Mouse (Mus musculus) MEL (cell line): ENCODE data around the gene Slc25a28. TPM values are rescaled to one million over a fixed set of nuclear protein-coding genes. Genes with fewer than 3 reads are reported as not detected.

ENCODE experiments used
- DNase-seq: peaks from one replicate; pipeline ENCODE4 v3.0.0; 2011; ENCODE audit warnings: low read depth, low spot score
- H3K27ac ChIP-seq: 2 replicates; pipeline ENCODE4 v1.5.1; 2012; ENCODE audit warnings: low read depth, mild to moderate bottlenecking, control low read depth, low read length, moderate library complexity; ENCODE audit not compliant: control insufficient read depth
- H3K27me3 ChIP-seq, 2 experiments: fragments of 150-350 bp in 1 of 2; sonication (generic) in 1 of 2; 2 replicates each; pipeline ENCODE4 v1.6.1; 2012; ENCODE audit warnings: low read length in 2 of 2, mild to moderate bottlenecking in 2 of 2, improper control_type of control experiment in 1 of 2, moderate library complexity in 1 of 2; ENCODE audit not compliant: insufficient read depth in 2 of 2, control insufficient read depth in 1 of 2
- H3K36me3 ChIP-seq, 2 experiments: 2 replicates each; pipeline ENCODE4 v1.6.1; 2012 to 2014; ENCODE audit warnings: low read length in 2 of 2, improper control_type of control experiment in 1 of 2, inconsistent platforms in 1 of 2, mild to moderate bottlenecking in 1 of 2; ENCODE audit not compliant: insufficient read depth in 2 of 2, control insufficient read depth in 1 of 2
- H3K4me1 ChIP-seq, 2 experiments: fragments of 150-350 bp in 1 of 2; sonication (generic) in 1 of 2; 2 replicates each; pipeline ENCODE4 v1.6.1; 2012; ENCODE audit warnings: low read length in 2 of 2, improper control_type of control experiment in 1 of 2, mild to moderate bottlenecking in 1 of 2; ENCODE audit not compliant: insufficient read depth in 2 of 2, control insufficient read depth in 1 of 2
- H3K4me3 ChIP-seq, 2 experiments: fragments of 150-350 bp in 1 of 2; sonication (generic) in 1 of 2; 2 replicates each; pipeline ENCODE4 v1.5.1; 2012; ENCODE audit warnings: low read depth in 2 of 2, low read length in 2 of 2, mild to moderate bottlenecking in 2 of 2, moderate library complexity in 2 of 2, control low read depth in 1 of 2, improper control_type of control experiment in 1 of 2; ENCODE audit not compliant: control insufficient read depth in 1 of 2, insufficient read depth in 1 of 2
- H3K79me2 ChIP-seq: 2 replicates; pipeline ENCODE4 v1.6.1; 2012; ENCODE audit warnings: mild to moderate bottlenecking, low read length, moderate library complexity; ENCODE audit not compliant: control insufficient read depth, poor library complexity, insufficient read depth
- H3K9ac ChIP-seq: 2 replicates; pipeline ENCODE4 v1.6.1; 2012; ENCODE audit warnings: low read depth, mild to moderate bottlenecking, control low read depth, low read length, moderate library complexity; ENCODE audit not compliant: control insufficient read depth, poor library complexity, severe bottlenecking
- H3K9me3 ChIP-seq: fragments of 150-350 bp; sonication (generic); replicated peaks from 2 replicates; pipeline ENCODE4 v1.6.1; 2012; ENCODE audit warnings: mild to moderate bottlenecking, low read length, improper control_type of control experiment, moderate library complexity; ENCODE audit not compliant: insufficient read depth
- BHLHE40 ChIP-seq: IDR thresholded peaks from 2 replicates; pipeline ENCODE4 v1.6.1; 2012; ENCODE audit warnings: low read depth, mild to moderate bottlenecking, inconsistent platforms, low read length, improper control_type of control experiment, borderline replicate concordance
- CTCF ChIP-seq, 3 experiments: IDR thresholded peaks in 2 of 3; conservative IDR thresholded peaks in 1 of 3; 2 replicates each; pipeline ENCODE4 v1.5.1; 2011 to 2012; ENCODE audit warnings: low read length in 3 of 3, low read depth in 2 of 3, mild to moderate bottlenecking in 2 of 3, improper control_type of control experiment in 1 of 3, inconsistent platforms in 1 of 3, mixed read lengths in 1 of 3, moderate library complexity in 1 of 3; ENCODE audit not compliant: control insufficient read depth in 1 of 3, insufficient read depth in 1 of 3, poor library complexity in 1 of 3, severe bottlenecking in 1 of 3
- E2F4 ChIP-seq: IDR thresholded peaks from 2 replicates; pipeline ENCODE4 v1.6.1; 2011; ENCODE audit warnings: low read depth, low read length, improper control_type of control experiment, borderline replicate concordance
- ELF1 ChIP-seq: IDR thresholded peaks from 2 replicates; pipeline ENCODE4 v1.6.1; 2014; ENCODE audit warnings: low read depth, mild to moderate bottlenecking, inconsistent platforms, low read length, improper control_type of control experiment, moderate library complexity
- EP300 ChIP-seq, 2 experiments: IDR thresholded peaks; 2 replicates each; pipeline ENCODE4 v1.6.1; 2011; ENCODE audit warnings: improper control_type of control experiment in 2 of 2, low read length in 2 of 2, low read depth in 1 of 2, mild to moderate bottlenecking in 1 of 2
- GATA1 ChIP-seq: IDR thresholded peaks from 2 replicates; pipeline ENCODE4 v1.6.1; 2011; ENCODE audit warnings: low read depth, low read length, improper control_type of control experiment
- HCFC1 ChIP-seq: IDR thresholded peaks from 2 replicates; pipeline ENCODE4 v1.6.1; 2012; ENCODE audit warnings: low read depth, mild to moderate bottlenecking, inconsistent platforms, low read length, improper control_type of control experiment, moderate library complexity
- JUND ChIP-seq: IDR thresholded peaks from 2 replicates; pipeline ENCODE4 v1.6.1; 2011; ENCODE audit warnings: low read depth, mild to moderate bottlenecking, improper control_type of control experiment, low read length
- KAT2A ChIP-seq: conservative IDR thresholded peaks from 2 replicates; pipeline ENCODE4 v1.6.1; 2012; ENCODE audit warnings: low read depth, low read length, improper control_type of control experiment, inconsistent platforms
- MAFK ChIP-seq: IDR thresholded peaks from 2 replicates; pipeline ENCODE4 v1.6.1; 2011; ENCODE audit warnings: low read depth, mild to moderate bottlenecking, low read length, improper control_type of control experiment, borderline replicate concordance
- MAX ChIP-seq: IDR thresholded peaks from 2 replicates; pipeline ENCODE4 v1.6.1; 2011; ENCODE audit warnings: low read length, improper control_type of control experiment
- MAZ ChIP-seq: IDR thresholded peaks from 2 replicates; pipeline ENCODE4 v1.6.1; 2012; ENCODE audit warnings: low read depth, mild to moderate bottlenecking, inconsistent platforms, low read length, improper control_type of control experiment
- MEF2A ChIP-seq: IDR thresholded peaks from 2 replicates; pipeline ENCODE4 v1.6.1; 2014; ENCODE audit warnings: low read depth, mild to moderate bottlenecking, inconsistent platforms, low read length, improper control_type of control experiment; ENCODE audit not compliant: poor library complexity, insufficient replicate concordance, severe bottlenecking; ENCODE audit errors: extremely low read depth
- MYB ChIP-seq: IDR thresholded peaks from 2 replicates; pipeline ENCODE4 v1.6.1; 2011; ENCODE audit warnings: mild to moderate bottlenecking, low read depth, low read length, improper control_type of control experiment
- MYC ChIP-seq: IDR thresholded peaks from 2 replicates; pipeline ENCODE4 v1.6.1; 2011; ENCODE audit warnings: low read depth, mild to moderate bottlenecking, low read length, improper control_type of control experiment, moderate library complexity
- NELFE ChIP-seq: IDR thresholded peaks from 2 replicates; pipeline ENCODE4 v1.6.1; 2011; ENCODE audit warnings: low read depth, low read length, improper control_type of control experiment
- POLR2A ChIP-seq, 2 experiments: IDR thresholded peaks; 2 replicates each; pipeline ENCODE4 v1.6.1; 2011 to 2012; ENCODE audit warnings: low read length in 2 of 2, mild to moderate bottlenecking in 2 of 2, control low read depth in 1 of 2, improper control_type of control experiment in 1 of 2, low read depth in 1 of 2, moderate library complexity in 1 of 2; ENCODE audit not compliant: control insufficient read depth in 1 of 2, insufficient read depth in 1 of 2, poor library complexity in 1 of 2
- POLR2AphosphoS2 ChIP-seq: IDR thresholded peaks from 2 replicates; pipeline ENCODE4 v1.6.1; 2011; ENCODE audit warnings: low read length, improper control_type of control experiment
- POLR2AphosphoS5 ChIP-seq: IDR thresholded peaks from 2 replicates; pipeline ENCODE4 v1.6.1; 2012; ENCODE audit warnings: low read depth, borderline replicate concordance, mild to moderate bottlenecking, inconsistent platforms, low read length, moderate library complexity, mixed read lengths
- SIN3A ChIP-seq: IDR thresholded peaks from 2 replicates; pipeline ENCODE4 v1.6.1; 2012; ENCODE audit warnings: low read length, improper control_type of control experiment, inconsistent platforms
- SMC3 ChIP-seq: IDR thresholded peaks from 2 replicates; pipeline ENCODE4 v1.6.1; 2011; ENCODE audit warnings: low read depth, low read length, improper control_type of control experiment
- TAL1 ChIP-seq: IDR thresholded peaks from 2 replicates; pipeline ENCODE4 v1.6.1; 2012; ENCODE audit warnings: mild to moderate bottlenecking, inconsistent platforms, low read length, moderate library complexity, mixed read lengths
- TBP ChIP-seq: IDR thresholded peaks from 2 replicates; pipeline ENCODE4 v1.8.0; 2011; ENCODE audit warnings: low read depth, low read length, improper control_type of control experiment
- TCF12 ChIP-seq: IDR thresholded peaks from 2 replicates; pipeline ENCODE4 v1.6.1; 2014; ENCODE audit warnings: low read depth, mild to moderate bottlenecking, inconsistent platforms, low read length, improper control_type of control experiment, moderate library complexity
- UBTF ChIP-seq: IDR thresholded peaks from 2 replicates; pipeline ENCODE4 v1.6.1; 2012; ENCODE audit warnings: low read depth, mild to moderate bottlenecking, inconsistent platforms, low read length, improper control_type of control experiment, moderate library complexity, borderline replicate concordance; ENCODE audit not compliant: insufficient read depth
- USF2 ChIP-seq, 2 experiments: IDR thresholded peaks; 2 replicates each; pipeline ENCODE4 v1.6.1; 2011 to 2012; ENCODE audit warnings: improper control_type of control experiment in 2 of 2, low read length in 2 of 2, borderline replicate concordance in 1 of 2, inconsistent platforms in 1 of 2, low read depth in 1 of 2, mild to moderate bottlenecking in 1 of 2; ENCODE audit not compliant: insufficient read depth in 1 of 2
- ZC3H11A ChIP-seq: IDR thresholded peaks from 2 replicates; pipeline ENCODE4 v1.6.1; 2012; ENCODE audit warnings: low read depth, mild to moderate bottlenecking, inconsistent platforms, low read length, improper control_type of control experiment
- ZNF384 ChIP-seq: IDR thresholded peaks from 2 replicates; pipeline ENCODE4 v1.6.1; 2012; ENCODE audit warnings: low read depth, mild to moderate bottlenecking, inconsistent platforms, low read length, improper control_type of control experiment
- polyA plus RNA-seq, 2 experiments: library from polyadenylated mRNA; stranded (reverse) in 1 of 2; unstranded in 1 of 2; fragments of >175 nt in 1 of 2; fragments of >200 nt in 1 of 2; gene quantifications; 2 replicates each; pipeline versions ENCODE4 v1.2.1 to v1.2.4; 2012; ENCODE audit warnings: low replicate concordance in 2 of 2, low read depth in 1 of 2; ENCODE audit not compliant: insufficient read length in 2 of 2, insufficient read depth in 1 of 2, missing spikeins in 1 of 2
- total RNA-seq: library from RNA; depleted of rRNA; stranded (reverse); fragments of 300-350 nt; gene quantifications from 2 replicates; pipeline ENCODE4 v1.2.3, GENCODE M21; 2012

The Slc25a28 gene
- total and polyA plus RNA-seq, 3 experiments, result 58.2 to 110 TPM; not detected in 1

DNA sequence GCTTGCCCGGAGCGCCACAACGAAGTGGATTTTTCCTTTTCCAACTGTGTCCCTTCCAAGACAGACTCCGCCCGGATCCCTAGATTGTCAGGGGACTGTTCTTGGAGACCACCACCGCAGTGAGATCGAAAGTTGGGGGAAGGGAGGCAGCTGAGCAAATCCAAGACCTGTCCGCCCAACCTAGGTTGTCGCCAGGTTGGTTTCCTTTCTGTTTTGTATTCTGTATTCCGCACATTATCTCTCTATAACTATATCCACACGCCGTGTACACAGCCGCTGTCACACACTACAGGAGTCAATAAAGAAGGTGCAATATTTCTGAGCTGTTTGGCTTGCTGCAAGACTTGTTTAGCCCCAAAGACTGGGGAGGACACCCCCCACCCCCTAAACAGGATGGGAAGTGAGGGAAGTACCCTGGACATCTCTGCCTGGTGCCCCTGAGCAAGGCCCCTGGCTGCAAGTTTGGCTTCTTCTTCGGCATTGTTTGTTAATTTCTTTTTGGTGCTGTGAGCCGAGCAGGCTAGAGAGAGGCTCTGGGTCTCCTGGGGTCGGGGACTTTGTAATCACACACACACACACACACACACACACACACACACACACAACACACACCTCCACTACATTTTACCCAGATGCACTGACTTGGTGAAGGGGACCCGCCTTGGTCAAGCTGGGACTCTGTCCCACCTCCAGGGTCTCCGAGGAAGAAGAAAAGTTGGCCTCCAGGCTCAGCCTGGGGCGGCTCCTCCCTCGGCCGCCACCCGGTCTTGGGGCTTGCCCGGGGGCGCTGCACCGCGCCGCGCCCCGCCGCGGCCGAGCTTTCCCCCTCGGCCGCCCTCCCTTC, 58.9 kb downstream of the Slc25a28 start:
- Histone ChIP-seq H3K4me3 (no peak overlapping the region), H3K9ac (no peak overlapping the region), H3K27me3 (peaks cover 0 to 2% of the 10 kb centered on the region in 2 experiments; a peak in 1 of 4 replicates)

DNA sequence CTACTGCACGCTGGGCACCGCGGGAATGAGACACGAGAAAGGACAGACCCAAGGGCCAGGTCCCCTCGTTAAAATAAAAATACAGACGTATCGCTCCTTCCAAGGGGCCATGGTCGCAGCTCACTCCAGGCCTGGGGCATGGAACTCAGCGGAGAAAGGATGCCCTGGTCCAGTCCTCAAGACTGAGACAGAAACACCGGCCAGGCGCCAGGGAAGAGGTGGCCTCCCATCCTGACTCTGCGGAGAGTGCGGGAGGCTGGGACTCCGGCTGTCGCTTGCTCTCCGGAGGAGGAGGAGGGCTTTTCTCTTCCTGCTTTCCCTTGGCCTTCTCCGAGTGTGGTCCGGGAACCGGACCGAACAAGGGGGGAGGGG, 59.6 kb downstream of the Slc25a28 start:
- TF ChIP-seq JUND (no peak), E2F4 (no peak), MEF2A (no peak), MAZ (no peak), CTCF (IDR thresholded peaks at IDR 0.05 in 2 of 3, conservative IDR thresholded peaks at IDR 0.05 in 1 of 3; ENCODE audit: control insufficient read depth in 1 of 3, insufficient read depth in 1 of 3, low read depth in 2 of 3, low read length in 3 of 3, poor library complexity in 1 of 3, severe bottlenecking in 1 of 3) (no peak), BHLHE40 (no peak), UBTF (no peak), TCF12 (no peak), POLR2A (IDR thresholded peaks at IDR 0.05; ENCODE audit: control insufficient read depth in 1 of 2, insufficient read depth in 1 of 2, low read depth in 1 of 2, low read length in 2 of 2, poor library complexity in 1 of 2) (no peak), MYC (no peak), GATA1 (no peak), POLR2AphosphoS5 (no peak), NELFE (no peak), POLR2AphosphoS2 (no peak), ZNF384 (no peak), USF2 (IDR thresholded peaks at IDR 0.05; ENCODE audit: borderline replicate concordance in 1 of 2, insufficient read depth in 1 of 2, low read depth in 1 of 2, low read length in 2 of 2) (no peak), SMC3 (no peak), ZC3H11A (no peak)
- Histone ChIP-seq H3K4me1 (no peaks in the 10 kb centered on the region), H3K9me3 (no peaks in the 10 kb centered on the region), H3K36me3 (no peaks in the 10 kb centered on the region), H3K4me3 (no peak overlapping the region), H3K27me3 (peaks cover 0 to 2% of the 10 kb centered on the region in 2 experiments; a peak in 1 of 4 replicates), H3K79me2 (no peaks in the 10 kb centered on the region), H3K9ac (no peak overlapping the region), H3K27ac (no peak overlapping the region)
- no peak for DNase-seq

More for the DNA sequence above, 58.9 kb downstream of the Slc25a28 start:
- Histone ChIP-seq H3K79me2 (no peaks in the 10 kb centered on the region), H3K36me3 (no peaks in the 10 kb centered on the region), H3K27ac (no peak overlapping the region), H3K9me3 (no peaks in the 10 kb centered on the region), H3K4me1 (no peaks in the 10 kb centered on the region)
- TF ChIP-seq TBP (no peak), EP300 (IDR thresholded peaks at IDR 0.05; ENCODE audit: low read depth in 1 of 2, low read length in 2 of 2) (no peak), JUND (no peak), MAFK (no peak), ELF1 (no peak), NELFE (no peak), SIN3A (no peak), TAL1 (no peak), KAT2A (no peak), SMC3 (no peak), GATA1 (no peak), E2F4 (no peak), MAX (no peak), HCFC1 (no peak), BHLHE40 (no peak), ZC3H11A (no peak), MYB (no peak)
- DNase-seq, result no peak
